Mouse (Mus musculus) layer of hippocampus, postnatal 25 days (tissue): ENCODE results near the gene Odf4. TPM values are rescaled to one million over a fixed set of nuclear protein-coding genes. Genes with fewer than 3 reads are reported as not detected.
A peak's percentile ranks its signal among the peaks of the same experiment; 100 is the strongest.

Experiments
- DNase-seq, 2 experiments: peaks; one replicate each; pipeline ENCODE4 v3.0.0; 2022; ENCODE audit warnings: mixed read lengths in 2 of 2, low spot score in 1 of 2; ENCODE audit errors: extremely low spot score in 1 of 2
- total RNA-seq, 2 experiments: library from RNA; stranded (reverse); gene quantifications; 2 replicates each; pipeline ENCODE4 v1.2.3; 2021

Odf4 gene
- total RNA-seq, 2 experiments from 2014 or later: not detected

GRCm38 (mm10) chr11:68883843-68884242 lies 43.0 kb downstream of the Odf4 start:
- DNase-seq: no peak

- no peak for DNase-seq
Observed at GRCm38 (mm10) chr11:68882107-68882506, 44.8 kb downstream of the Odf4 start.

GRCm38 (mm10) chr11:68878811-68879210 lies 48.1 kb downstream of the Odf4 start:
- DNase-seq: no peak

GRCm38 (mm10) chr11:68874841-68875240 lies 52.0 kb downstream of the Odf4 start:
- DNase-seq: peak in 1 of 2 experiments; percentile 60

Other genes starting within 250 kb of the Odf4 start
- gene Myh10, start 235.5 kb downstream of the Odf4 start, total RNA-seq: 100 to 1,000 TPM; 122 to 139 TPM
- 10 to 100 TPM; 88.5 to 90.3 TPM for gene Ndel1, start 55.2 kb downstream of the Odf4 start, total RNA-seq
- not detected for gene Rnf222, start 38.5 kb downstream of the Odf4 start, total RNA-seq
- gene Rpl26, start 25.5 kb downstream of the Odf4 start, total RNA-seq: 100 to 1,000 TPM; 627 to 764 TPM
- 1 to 10 TPM; 5.8 to 6.9 TPM for gene Arhgef15, start 30.4 kb upstream of the Odf4 start, total RNA-seq
- gene Slc25a35, start 41.0 kb upstream of the Odf4 start, total RNA-seq: 1 to 10 TPM; 4.4 to 7.6 TPM
- 10 to 100 TPM; 15.1 to 18.1 TPM for gene Rangrf, start 48.1 kb upstream of the Odf4 start, total RNA-seq
- gene Pfas, start 81.4 kb upstream of the Odf4 start, total RNA-seq: 10 to 100 TPM; 18.9 to 29.3 TPM
- 10 to 100 TPM; 35.5 to 36.0 TPM for gene Ctc1, start 88.8 kb upstream of the Odf4 start, total RNA-seq
- gene Aurkb, start 118.6 kb upstream of the Odf4 start, total RNA-seq: 1 to 10 TPM in 1 of 2 experiments, under 1 TPM in 1; 0.85 to 1.0 TPM
- 10 to 100 TPM; 27.4 to 31.4 TPM for gene Borcs6, start 132.6 kb upstream of the Odf4 start, total RNA-seq
- 10 to 100 TPM; 21.1 to 21.6 TPM for gene Tmem107, start 143.7 kb upstream of the Odf4 start, total RNA-seq
- gene Vamp2, start 161.4 kb upstream of the Odf4 start, total RNA-seq: 1,000 to 10,000 TPM in 1 of 2 experiments, 100 to 1,000 TPM in 1; 978 to 1,010 TPM
- 10 to 100 TPM; 70.1 to 89.0 TPM for gene Per1, start 168.1 kb upstream of the Odf4 start, total RNA-seq
- gene Hes7, start 193.3 kb upstream of the Odf4 start, total RNA-seq: under 1 TPM; 0.80 to 0.96 TPM
- under 1 TPM; 0.68 to 0.89 TPM for gene 9130213A22Rik, start 195.5 kb upstream of the Odf4 start, total RNA-seq
- 1 to 10 TPM; 5.2 to 6.8 TPM for gene Aloxe3, start 198.8 kb upstream of the Odf4 start, total RNA-seq
- gene Alox12b, start 229.9 kb upstream of the Odf4 start, total RNA-seq: 1 to 10 TPM; 4.0 to 7.2 TPM